Mouse (Mus musculus) forebrain, embryonic 13.5 days (tissue): Measurements from ENCODE around the gene Ormdl1. TPM values are rescaled to one million over a fixed set of nuclear protein-coding genes. Genes with fewer than 3 reads are reported as not detected.
"Not testable (repeated sequence)": the region's sequence is repeated elsewhere in the genome, so short reads cannot be mapped to it uniquely, and the experiment has no call there.

Experiments used
- ATAC-seq: fragments of 200-750 bp; cut with Nextera tagmentation; 2 replicates; pipeline ENCODE4 v1.8.0; 2017
- H3K27ac ChIP-seq: fragments of 300-500 bp; sonication (generic); 2 replicates; pipeline ENCODE4 v1.5.1; 2015; ENCODE audit warnings: inconsistent platforms, mild to moderate bottlenecking, moderate library complexity
- H3K27me3 ChIP-seq: fragments of 300-500 bp; sonication (generic); 2 replicates; pipeline ENCODE4 v1.6.1; 2015; ENCODE audit warnings: mild to moderate bottlenecking, inconsistent platforms
- H3K36me3 ChIP-seq: fragments of 300-500 bp; sonication (generic); 2 replicates; pipeline ENCODE4 v1.6.1; 2015; ENCODE audit warnings: mild to moderate bottlenecking, inconsistent platforms; ENCODE audit not compliant: poor library complexity, severe bottlenecking
- H3K4me1 ChIP-seq: fragments of 300-500 bp; sonication (generic); 2 replicates; pipeline ENCODE4 v1.6.1; 2015; ENCODE audit warnings: inconsistent platforms
- H3K4me2 ChIP-seq: fragments of 300-500 bp; sonication (generic); 2 replicates; pipeline ENCODE4 v1.6.1; 2015; ENCODE audit warnings: inconsistent platforms, mild to moderate bottlenecking, moderate library complexity
- H3K4me3 ChIP-seq: fragments of 300-500 bp; sonication (generic); 2 replicates; pipeline ENCODE4 v1.5.1; 2015; ENCODE audit warnings: mild to moderate bottlenecking, inconsistent platforms
- H3K9ac ChIP-seq: fragments of 300-500 bp; sonication (generic); 2 replicates; pipeline ENCODE4 v1.6.1; 2015; ENCODE audit warnings: mild to moderate bottlenecking, inconsistent platforms
- H3K9me3 ChIP-seq: fragments of 300-500 bp; sonication (generic); replicated peaks from 2 replicates; pipeline ENCODE4 v1.6.1; 2016; ENCODE audit warnings: inconsistent platforms
- WGBS: fragments of 180-500 bp; shearing (Covaris S2); methylation state at CpG from one replicate; pipeline ENCODE4 v1.1.7; 2015; 5-methylcytosine and 5-hydroxymethylcytosine counted together
- polyA plus RNA-seq: library from polyadenylated mRNA; unstranded; fragments of >200 nt; fragmentation: Nextera tagmentation; extraction: Ambion mirVana; gene quantifications from 2 replicates; pipeline ENCODE4 v1.2.1, GENCODE M21; 2015

Gene Ormdl1
- polyA plus RNA-seq, 1 experiment from 2014 or later, result 72.3 TPM

DNA sequence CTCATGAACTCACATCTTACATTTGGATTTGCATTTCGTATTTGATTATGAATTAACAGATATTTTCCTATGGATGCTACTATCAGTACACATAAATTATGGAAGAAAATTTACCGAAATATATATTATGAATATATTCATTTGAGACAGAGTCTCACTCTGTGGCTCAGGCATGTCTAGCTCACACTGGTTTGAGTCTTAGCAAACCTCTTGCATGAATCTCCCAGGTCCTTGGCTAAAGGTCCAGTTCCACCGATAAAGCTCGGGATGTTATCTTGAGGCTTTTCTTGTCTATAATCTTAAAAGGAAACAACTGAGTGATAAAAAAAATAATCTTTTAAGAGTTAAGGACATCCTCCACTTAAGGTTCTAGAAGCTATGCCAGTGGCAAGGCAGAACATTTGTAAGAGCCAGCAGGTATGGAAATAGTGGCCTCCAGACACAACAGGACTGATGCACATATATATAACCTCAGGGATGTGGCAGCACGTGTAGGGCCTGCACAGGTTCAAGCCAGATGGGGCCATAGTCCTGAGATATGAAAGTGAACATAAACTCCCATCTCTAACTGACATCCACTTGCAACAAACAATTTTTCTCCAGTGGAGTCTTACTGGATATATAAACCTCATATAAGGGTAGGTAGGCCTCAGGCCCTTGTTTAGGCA, 28.1 kb downstream of the Ormdl1 start:
- Histone ChIP-seq H3K9me3 (no peaks in the 10 kb centered on the region), H3K4me2 (no peak overlapping the region), H3K36me3 (peaks cover 22% of the 10 kb centered on the region), H3K4me3 (no peak overlapping the region), H3K27me3 (no peaks in the 10 kb centered on the region), H3K4me1 (no peaks in the 10 kb centered on the region), H3K27ac (no peak overlapping the region), H3K9ac (no peak overlapping the region)
- ATAC-seq, result no peak
- 95% methylated on average over 5 of the region's 5 CpGs for WGBS

DNA sequence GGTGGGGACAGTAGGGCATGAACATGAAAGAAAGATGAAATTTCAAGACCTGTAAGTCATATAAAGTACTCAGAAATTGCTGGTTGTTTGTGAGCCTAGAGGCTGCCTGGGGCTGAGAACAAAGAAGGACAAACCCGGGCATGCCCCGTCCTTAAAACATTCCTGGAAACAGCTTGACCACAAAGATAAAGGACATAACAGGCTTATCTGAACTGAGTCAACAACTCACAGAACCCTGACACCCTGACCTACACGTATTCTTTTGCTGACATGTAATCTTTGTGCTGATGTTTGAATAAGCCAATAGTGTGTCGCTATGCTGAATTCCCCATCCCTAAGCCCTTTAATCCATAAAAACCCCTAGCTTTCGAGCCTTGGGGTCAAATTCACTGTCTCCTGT, 36.6 kb downstream of the Ormdl1 start:
- H3K4me2 ChIP-seq, H3K4me3 ChIP-seq, H3K9me3 ChIP-seq, H3K27ac ChIP-seq, H3K27me3 ChIP-seq, H3K9ac ChIP-seq, H3K36me3 ChIP-seq, ATAC-seq, H3K4me1 ChIP-seq: not testable (repeated sequence)
- 84% methylated on average over 5 of the region's 5 CpGs for WGBS

DNA sequence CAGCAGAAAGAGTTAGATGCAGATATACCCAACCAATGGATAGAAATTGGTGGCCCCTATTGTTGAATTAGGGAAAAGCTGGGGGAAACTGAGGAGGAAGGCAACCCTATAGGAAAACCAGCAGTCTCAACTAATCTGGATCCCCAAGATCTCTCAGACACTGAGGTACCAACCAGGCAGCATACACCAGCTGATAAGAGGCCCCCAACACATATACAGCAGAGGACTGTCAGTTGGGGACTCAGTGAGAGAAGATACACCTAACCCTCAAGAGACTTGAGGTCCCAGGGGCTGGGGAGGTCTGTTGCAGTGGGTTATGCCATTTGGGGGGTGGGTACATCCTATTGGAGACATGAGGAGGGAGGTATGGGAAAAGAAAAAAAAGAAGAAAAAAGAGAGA, 38.6 kb downstream of the Ormdl1 start:
- Histone ChIP-seq H3K4me2 (no peak overlapping the region), H3K4me1 (no peaks in the 10 kb centered on the region), H3K4me3 (no peak overlapping the region), H3K27me3 (no peaks in the 10 kb centered on the region), H3K36me3 (peaks cover 3% of the 10 kb centered on the region), H3K9me3 (peaks cover 2% of the 10 kb centered on the region; the same call in 1 of the 2 replicates), H3K9ac (no peak overlapping the region), H3K27ac (no peak overlapping the region)
- no peak for ATAC-seq

DNA sequence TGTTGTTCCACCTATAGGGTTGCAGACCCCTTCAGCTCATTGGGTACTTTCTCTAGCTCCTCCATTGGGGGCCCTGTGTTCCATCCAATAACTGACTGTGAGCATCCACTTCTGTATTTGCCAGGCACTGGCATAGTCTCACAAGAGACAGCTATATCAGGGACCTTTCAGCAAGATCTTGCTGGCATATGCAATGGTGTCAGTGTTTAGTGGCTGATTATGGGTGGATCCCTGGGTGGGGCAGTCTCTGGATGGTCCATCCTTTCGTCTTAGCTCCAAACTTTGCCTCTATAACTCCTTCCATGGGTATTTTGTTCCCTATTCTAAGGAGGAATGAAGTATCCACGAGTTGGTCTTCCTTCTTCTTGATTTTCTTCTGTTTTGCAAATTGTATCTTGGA, 40.5 kb downstream of the Ormdl1 start:
- Histone ChIP-seq H3K36me3 (peaks cover 22% of the 10 kb centered on the region), H3K9me3 (peaks cover 13% of the 10 kb centered on the region; the same call in 1 of the 2 replicates)
- not testable (repeated sequence) for ATAC-seq, H3K4me1 ChIP-seq, H3K4me3 ChIP-seq, H3K4me2 ChIP-seq, H3K27ac ChIP-seq, H3K27me3 ChIP-seq, H3K9ac ChIP-seq
- 68% methylated on average over 2 of the region's 2 CpGs for WGBS

DNA sequence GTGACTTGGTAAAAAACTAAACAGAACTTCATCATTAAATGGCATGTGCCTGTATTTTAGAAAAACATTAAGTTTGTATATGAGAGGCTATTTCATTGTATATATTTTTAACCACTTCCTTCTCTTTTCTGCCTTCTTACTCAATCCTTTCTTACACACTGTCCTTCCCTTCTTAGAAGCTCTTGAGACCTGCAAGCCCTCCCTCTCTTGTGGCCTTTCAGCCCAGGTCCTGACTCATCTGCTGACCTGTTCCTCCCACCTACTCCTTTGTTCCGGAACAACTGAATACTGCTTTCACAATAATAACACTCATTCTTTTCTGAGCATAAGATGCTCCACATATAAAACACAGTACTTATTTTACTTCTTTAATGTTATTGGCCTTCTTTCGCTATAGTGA, 44.2 kb downstream of the Ormdl1 start:
- Histone ChIP-seq H3K27ac (no peak overlapping the region), H3K9ac (no peak overlapping the region), H3K9me3 (peaks cover 13% of the 10 kb centered on the region; the same call in 1 of the 2 replicates), H3K4me1 (no peaks in the 10 kb centered on the region), H3K36me3 (peaks cover 51% of the 10 kb centered on the region), H3K27me3 (no peaks in the 10 kb centered on the region), H3K4me3 (no peak overlapping the region), H3K4me2 (no peak overlapping the region)
- ATAC-seq, result no peak
- WGBS, result over 99% methylated on average over 2 of the region's 2 CpGs

DNA sequence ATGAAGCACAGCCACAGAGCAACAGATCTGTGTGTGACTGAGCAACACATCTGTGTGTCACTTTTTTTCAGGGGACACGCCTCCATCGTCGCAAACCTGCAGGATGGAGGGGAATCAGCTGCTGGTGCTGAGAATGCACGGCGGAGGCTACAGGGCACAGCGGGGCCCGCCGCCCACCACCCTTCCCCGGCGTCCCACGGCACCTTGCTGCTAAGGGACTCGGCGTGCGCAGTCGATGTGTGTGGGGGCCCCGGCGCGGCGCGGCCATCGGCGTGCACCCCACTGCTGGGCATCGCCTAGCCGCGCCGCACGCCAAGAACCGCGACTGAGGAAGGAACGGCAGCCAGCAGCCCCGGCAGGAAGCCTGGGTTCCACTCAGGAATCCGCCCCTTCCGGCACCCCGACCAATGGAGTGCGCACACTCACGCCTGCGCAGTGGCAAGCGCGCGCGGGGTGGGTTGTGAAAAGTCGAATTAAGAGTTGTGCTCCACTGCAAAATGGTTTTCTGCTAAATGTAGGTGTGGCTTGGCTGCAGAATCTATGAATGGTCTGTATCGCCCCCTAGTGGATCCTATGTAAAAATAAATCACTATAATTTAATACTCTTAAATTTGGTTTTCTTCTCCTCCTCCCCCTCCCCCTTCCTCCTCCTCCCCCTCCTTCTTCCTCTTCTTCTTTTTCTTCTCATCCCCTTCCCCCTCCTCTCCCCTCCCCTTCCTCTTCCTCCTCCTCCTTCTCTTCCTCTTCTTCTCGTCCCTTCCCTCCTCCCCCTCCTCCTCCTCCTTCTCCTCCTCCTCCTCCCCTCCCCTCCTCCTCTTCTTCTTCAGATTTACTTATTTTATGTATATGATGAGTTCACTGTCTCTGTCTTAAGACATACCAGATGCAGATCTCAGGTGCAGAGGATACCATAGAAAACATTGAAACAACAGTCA, 55.7 kb downstream of the Ormdl1 start, which contains the start of the genes Asdurf, Gm28551 and Asnsd1:
TSS of gene Asdurf (minus strand) at position 293 of the 935 bp plus-strand sequence.
TSS of gene Gm28551 (minus strand) at position 341 of the 935 bp plus-strand sequence.
TSS of gene Asnsd1 (minus strand) at position 426 of the 935 bp plus-strand sequence.
- WGBS, result 0% methylated on average over 43 of the region's 44 CpGs
- Histone ChIP-seq H3K4me2 (peak within 1 kb of the TSS; percentile 62), H3K4me1 (peaks cover 7% of the 10 kb centered on the region), H3K9ac (peak within 1 kb of the TSS; percentile 92), H3K4me3 (peak within 1 kb of the TSS; percentile 77), H3K27me3 (no peaks in the 10 kb centered on the region), H3K36me3 (peaks cover 21% of the 10 kb centered on the region), H3K9me3 (no peaks in the 10 kb centered on the region), H3K27ac (peak within 1 kb of the TSS; percentile 83)
- ATAC-seq, result peak; percentile 100

DNA sequence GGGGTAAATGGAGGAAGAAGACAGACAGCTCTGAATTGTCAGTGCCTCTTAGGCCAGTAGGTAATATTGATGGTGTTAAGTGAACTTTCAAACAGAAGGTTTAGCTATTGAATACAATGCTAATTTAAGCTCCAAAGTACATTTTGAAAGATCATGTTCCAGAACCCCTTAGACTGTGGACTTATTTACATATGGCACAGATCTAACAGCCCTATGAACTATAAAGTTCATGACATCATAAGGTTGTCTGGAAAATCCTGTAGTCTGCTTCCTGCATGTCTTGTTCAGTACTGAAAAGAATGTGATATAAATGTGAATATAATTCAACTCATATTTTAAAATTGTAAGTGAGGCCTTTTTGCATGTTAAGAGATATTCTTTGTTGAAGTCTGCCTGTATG, 62.1 kb downstream of the Ormdl1 start:
- Histone ChIP-seq H3K4me2 (no peak overlapping the region), H3K36me3 (no peaks in the 10 kb centered on the region)
- no peak for ATAC-seq

More for the DNA sequence above, 62.1 kb downstream of the Ormdl1 start:
- Histone ChIP-seq H3K4me1 (no peaks in the 10 kb centered on the region), H3K9me3 (no peaks in the 10 kb centered on the region), H3K27me3 (no peaks in the 10 kb centered on the region), H3K9ac (no peak overlapping the region), H3K4me3 (no peak overlapping the region), H3K27ac (no peak overlapping the region)

Other genes starting within 250 kb of the Ormdl1 start
- 0.19 and 0.28 TPM in 2 replicates for gene Mstn, start 235.5 kb upstream of the Ormdl1 start, polyA plus RNA-seq
- gene 1700019A02Rik, start 109.5 kb upstream of the Ormdl1 start, polyA plus RNA-seq, result not detected in 2 replicates
- gene Pms1, start 77 bp upstream of the Ormdl1 start, polyA plus RNA-seq, result 17.6 and 20.2 TPM in 2 replicates
- gene Gm28778, start within 50 bp of the Ormdl1 start, polyA plus RNA-seq, result not detected in 2 replicates
- 28.4 and 28.8 TPM in 2 replicates for gene Osgepl1, start 16.5 kb downstream of the Ormdl1 start, polyA plus RNA-seq
- 1.5 and 15.8 TPM in 2 replicates for gene Asdurf, start 55.5 kb downstream of the Ormdl1 start, polyA plus RNA-seq
- gene Gm28551, start 55.6 kb downstream of the Ormdl1 start, polyA plus RNA-seq, result 1.3 and 1.5 TPM in 2 replicates
- gene Asnsd1, start 55.7 kb downstream of the Ormdl1 start, polyA plus RNA-seq, result 68.7 and 75.0 TPM in 2 replicates